Mouse (Mus musculus) hindbrain, embryonic 14.5 days (tissue): ENCODE measurements around the gene Tmem185a. TPM values are rescaled to one million over a fixed set of nuclear protein-coding genes. Genes with fewer than 3 reads are reported as not detected.
"Not testable (repeated sequence)": the region's sequence is repeated elsewhere in the genome, so short reads cannot be mapped to it uniquely, and the experiment has no call there.

Source experiments
- ATAC-seq: fragments of 200-750 bp; cut with Nextera tagmentation; 2 replicates; pipeline ENCODE4 v1.8.0; 2017; ENCODE audit warnings: moderate number of reproducible peaks, mild to moderate bottlenecking, moderate TSS enrichment, moderate library complexity; ENCODE audit not compliant: low FRiP score
- DNase-seq: peaks from one replicate; pipeline ENCODE4 v3.0.0-alpha.2; 2015; ENCODE audit warnings: low spot score
- H3K27ac ChIP-seq: fragments of 300-500 bp; sonication (generic); 2 replicates; pipeline ENCODE4 v1.5.1; 2014; ENCODE audit warnings: mild to moderate bottlenecking, moderate library complexity
- H3K27me3 ChIP-seq: fragments of 300-500 bp; sonication (generic); 2 replicates; pipeline ENCODE4 v1.6.1; 2014; ENCODE audit warnings: mild to moderate bottlenecking, low read length, mixed read lengths; ENCODE audit not compliant: control insufficient read depth, insufficient read depth
- H3K36me3 ChIP-seq: fragments of 300-500 bp; sonication (generic); replicated peaks from 2 replicates; pipeline ENCODE4 v1.6.1; 2014; ENCODE audit not compliant: control insufficient read depth, insufficient read depth
- H3K4me1 ChIP-seq: fragments of 300-500 bp; sonication (generic); replicated peaks from 2 replicates; pipeline ENCODE4 v1.6.1; 2014; ENCODE audit warnings: antibody characterized with exemption, low read length, mixed read lengths; ENCODE audit not compliant: control insufficient read depth, insufficient read depth
- H3K4me2 ChIP-seq: fragments of 300-500 bp; sonication (generic); replicated peaks from 2 replicates; pipeline ENCODE4 v1.6.1; 2014; ENCODE audit warnings: mild to moderate bottlenecking, moderate library complexity
- H3K4me3 ChIP-seq: fragments of 300-500 bp; sonication (generic); replicated peaks from 2 replicates; pipeline ENCODE4 v1.5.1; 2014; ENCODE audit warnings: mild to moderate bottlenecking, low read length
- H3K9ac ChIP-seq: fragments of 300-500 bp; sonication (generic); 2 replicates; pipeline ENCODE4 v1.6.1; 2014
- H3K9me3 ChIP-seq: fragments of 300-500 bp; sonication (generic); 2 replicates; pipeline ENCODE4 v1.6.1; 2016; ENCODE audit warnings: low read length; ENCODE audit not compliant: control insufficient read depth
- whole genome bisulfite sequencing: fragments of 180-500 bp; shearing (Covaris S2); extraction: QIAGEN DNeasy Blood & Tissue Kit; methylation state at CpG from one replicate; pipeline ENCODE4 v1.1.7; 2014; 5-methylcytosine and 5-hydroxymethylcytosine counted together
- polyA plus RNA-seq: library from polyadenylated mRNA; unstranded; fragments of >200 nt; fragmentation: Nextera tagmentation; extraction: Ambion mirVana; gene quantifications from 2 replicates; pipeline ENCODE4 v1.2.1, GENCODE M21; 2014

Tmem185a gene
- 48.1 and 54.4 TPM in 2 replicates for polyA plus RNA-seq

DNA sequence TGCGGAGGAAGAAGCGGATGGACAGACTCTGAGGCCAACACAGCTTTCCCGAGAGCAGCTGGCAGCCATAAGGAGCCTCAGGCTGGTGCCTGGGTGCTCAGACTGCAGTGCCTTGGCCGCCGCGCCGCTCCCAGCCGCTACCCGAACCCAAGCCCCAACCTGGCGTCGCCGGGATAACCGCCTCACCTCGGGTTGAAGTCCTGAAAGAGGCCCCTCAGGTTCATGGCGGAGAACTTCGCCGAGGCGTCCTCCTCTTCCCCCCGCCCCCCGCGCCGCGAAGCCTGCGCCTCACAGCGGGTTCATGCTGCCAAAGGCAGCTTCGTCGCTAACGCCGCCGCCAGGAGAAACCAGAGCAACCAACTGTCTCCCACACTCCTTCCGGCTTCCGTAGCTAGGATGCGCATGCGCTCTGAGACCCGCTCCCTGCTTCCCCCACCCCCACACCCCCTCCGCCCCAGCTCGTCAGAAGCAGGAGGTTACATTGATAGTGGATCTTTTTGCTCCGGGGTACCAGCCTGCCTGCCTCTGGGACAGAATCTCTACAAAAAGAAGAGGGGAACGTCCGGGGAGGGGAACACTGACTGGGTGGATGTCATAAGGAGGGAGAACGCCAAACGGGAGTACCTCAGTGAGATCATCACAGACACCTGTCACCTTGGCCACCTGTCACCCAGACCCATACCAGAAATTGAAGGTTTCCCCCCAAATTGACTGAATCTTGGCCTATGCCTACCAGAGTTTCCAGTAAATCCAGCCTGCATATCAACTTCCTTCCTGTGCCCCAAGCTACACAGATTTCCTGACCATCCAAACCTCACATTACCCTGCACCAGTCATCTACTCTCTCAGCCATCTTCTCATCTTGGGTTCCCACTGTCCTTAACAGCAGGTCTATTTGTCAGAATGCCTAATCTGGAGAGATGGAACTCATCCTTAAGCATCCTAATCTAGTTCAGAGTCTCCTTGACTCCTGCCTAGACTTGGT, at the start of gene Tmem185a:
TSS of gene Tmem185a (minus strand) at position 389 of the 985 bp plus-strand sequence.
- Histone ChIP-seq H3K27ac (peak within 1 kb of the TSS; percentile 85), H3K9me3 (no peaks in the 10 kb centered on the region), H3K9ac (peak within 1 kb of the TSS; percentile 71), H3K4me3 (peak within 1 kb of the TSS; percentile 49), H3K4me2 (peak within 1 kb of the TSS; percentile 58), H3K4me1 (peaks cover 11% of the 10 kb centered on the region; the same call in 1 of the 2 replicates), H3K27me3 (no peaks in the 10 kb centered on the region), H3K36me3 (no peaks in the 10 kb centered on the region)
- peak; percentile 95 for ATAC-seq
- WGBS, result 12% methylated on average over 41 of the region's 42 CpGs
- DNase-seq, result peak; percentile 83

- H3K4me3 ChIP-seq, H3K4me2 ChIP-seq, H3K4me1 ChIP-seq, H3K27me3 ChIP-seq, H3K9me3 ChIP-seq, H3K9ac ChIP-seq, H3K27ac ChIP-seq, DNase-seq, ATAC-seq, H3K36me3 ChIP-seq: not testable (repeated sequence)
- WGBS, result 78% methylated on average over 3 of the region's 3 CpGs
Observed at GRCm38 (mm10) chrX:70514413-70514812, 37.4 kb upstream of the Tmem185a start.

- ATAC-seq, DNase-seq, H3K4me3 ChIP-seq, H3K36me3 ChIP-seq, H3K27ac ChIP-seq, H3K9me3 ChIP-seq, H3K9ac ChIP-seq, H3K4me1 ChIP-seq, H3K27me3 ChIP-seq, H3K4me2 ChIP-seq: not testable (repeated sequence)
- no CpG with 5 or more reads among the region's 1 CpGs for WGBS
Observed at GRCm38 (mm10) chrX:70487328-70487727, 10.3 kb upstream of the Tmem185a start.

DNA sequence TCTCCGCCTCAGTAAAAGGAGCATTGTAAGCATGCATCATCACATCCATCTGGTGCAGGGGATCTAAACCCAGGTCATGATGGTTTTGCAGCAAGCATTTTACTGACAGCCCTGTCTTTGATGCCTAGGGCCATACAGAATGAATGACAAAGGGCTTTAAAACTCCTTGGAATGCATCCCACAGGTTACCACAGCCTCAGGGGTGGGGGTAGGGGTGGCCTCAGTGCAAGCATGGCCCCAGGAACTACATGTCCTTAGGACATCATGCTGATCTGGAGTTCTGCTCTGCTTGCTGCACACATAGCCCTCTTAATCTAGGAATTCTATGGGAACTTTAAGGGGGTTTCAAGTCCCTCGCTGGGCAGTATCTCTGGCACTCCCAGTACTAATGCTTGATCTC, 5.2 kb upstream of the Tmem185a start:
- DNase-seq (no peak), ATAC-seq (no peak)
- Histone ChIP-seq H3K4me2 (no peak overlapping the region), H3K27ac (no peak overlapping the region), H3K27me3 (no peaks in the 10 kb centered on the region), H3K9me3 (no peaks in the 10 kb centered on the region), H3K4me1 (no peaks in the 10 kb centered on the region), H3K9ac (no peak overlapping the region), H3K36me3 (no peaks in the 10 kb centered on the region), H3K4me3 (no peak overlapping the region)
- 40% methylated on average over 2 of the region's 2 CpGs for WGBS

GRCm38 (mm10) chrX:70478701-70479100, 1.7 kb upstream of the Tmem185a start:
- H3K9ac ChIP-seq, result no peak overlapping the region
- H3K36me3 ChIP-seq, result no peaks in the 10 kb centered on the region
- H3K27me3 ChIP-seq, result no peaks in the 10 kb centered on the region
- no peaks in the 10 kb centered on the region for H3K9me3 ChIP-seq
- no peak overlapping the region for H3K27ac ChIP-seq
- H3K4me2 ChIP-seq, result no peak overlapping the region
- DNase-seq (no peak), ATAC-seq (no peak)
- H3K4me3 ChIP-seq, result no peak overlapping the region
- peaks cover 11% of the 10 kb centered on the region; the same call in 1 of the 2 replicates for H3K4me1 ChIP-seq
- WGBS, result 62% methylated on average over 5 of the region's 5 CpGs

- Histone ChIP-seq H3K9ac (no peak overlapping the region), H3K27me3 (no peaks in the 10 kb centered on the region), H3K9me3 (no peaks in the 10 kb centered on the region), H3K4me1 (peaks cover 11% of the 10 kb centered on the region; the same call in 1 of the 2 replicates), H3K4me2 (peak overlapping the region; percentile 58), H3K27ac (no peak overlapping the region), H3K4me3 (peak overlapping the region; percentile 49; the same call in 1 of the 2 replicates), H3K36me3 (no peaks in the 10 kb centered on the region)
- ATAC-seq (no peak), DNase-seq (no peak)
- 75% methylated on average over 3 of the region's 3 CpGs for WGBS
Observed at GRCm38 (mm10) chrX:70475215-70475765, 1.7 kb downstream of the Tmem185a start.

- no peaks in the 10 kb centered on the region for H3K4me1 ChIP-seq
- 73% methylated on average over 1 of the region's 1 CpGs for WGBS
- no peak overlapping the region for H3K4me3 ChIP-seq
- no peaks in the 10 kb centered on the region for H3K27me3 ChIP-seq
- no peak overlapping the region for H3K27ac ChIP-seq
- no peak overlapping the region for H3K9ac ChIP-seq
- H3K4me2 ChIP-seq, result no peak overlapping the region
- no peaks in the 10 kb centered on the region for H3K9me3 ChIP-seq
- H3K36me3 ChIP-seq, result peaks cover 4% of the 10 kb centered on the region; the same call in 1 of the 2 replicates
- ATAC-seq (no peak), DNase-seq (no peak)
Observed at GRCm38 (mm10) chrX:70466897-70467296, 10.1 kb downstream of the Tmem185a start.

- Histone ChIP-seq H3K27ac (no peak overlapping the region), H3K9ac (no peak overlapping the region), H3K27me3 (no peaks in the 10 kb centered on the region), H3K4me1 (no peaks in the 10 kb centered on the region), H3K4me2 (no peak overlapping the region), H3K9me3 (no peaks in the 10 kb centered on the region), H3K36me3 (peaks cover 16% of the 10 kb centered on the region), H3K4me3 (no peak overlapping the region)
- DNase-seq (no peak), ATAC-seq (no peak)
- 95% methylated on average over 2 of the region's 2 CpGs for WGBS
Observed at GRCm38 (mm10) chrX:70465489-70465888, 11.5 kb downstream of the Tmem185a start.

DNA sequence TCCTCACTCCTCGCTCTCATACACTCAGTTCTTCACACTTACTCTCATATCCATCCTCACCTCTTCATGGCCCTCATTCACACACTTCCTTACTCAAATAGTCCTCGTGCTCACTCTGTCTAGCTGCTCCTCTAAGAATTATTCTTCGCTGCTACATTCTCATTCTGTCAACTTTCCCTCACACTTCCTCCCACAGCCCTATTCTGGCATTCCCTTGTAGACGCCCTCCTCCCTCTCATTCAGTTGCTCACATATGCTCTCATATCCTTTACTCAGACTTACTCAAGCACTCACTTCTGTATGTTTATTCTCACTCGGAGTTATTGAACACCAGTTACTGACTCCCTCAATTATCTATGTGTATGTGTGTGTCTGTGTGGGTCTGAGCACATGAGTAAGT, 13.4 kb downstream of the Tmem185a start:
- H3K4me2 ChIP-seq, result no peak overlapping the region

More for the DNA sequence above, 13.4 kb downstream of the Tmem185a start:
- H3K36me3 ChIP-seq, result peaks cover 18% of the 10 kb centered on the region
- whole genome bisulfite sequencing, result 87% methylated on average over 5 of the region's 5 CpGs
- ATAC-seq (no peak), DNase-seq (no peak)
- H3K4me1 ChIP-seq, result no peaks in the 10 kb centered on the region
- H3K9ac ChIP-seq, result no peak overlapping the region
- no peaks in the 10 kb centered on the region for H3K9me3 ChIP-seq
- no peaks in the 10 kb centered on the region for H3K27me3 ChIP-seq
- no peak overlapping the region for H3K4me3 ChIP-seq
- no peak overlapping the region for H3K27ac ChIP-seq
